Mouse (Mus musculus): ENCODE measurements around the gene Afg1l. TPM values are rescaled to one million over a fixed set of nuclear protein-coding genes. Genes with fewer than 3 reads are reported as not detected.

The Afg1l gene
- polyA plus RNA-seq, 3 experiments from 2014 or later: 3.3 to 5.5 (median 3.4) TPM

DNA sequence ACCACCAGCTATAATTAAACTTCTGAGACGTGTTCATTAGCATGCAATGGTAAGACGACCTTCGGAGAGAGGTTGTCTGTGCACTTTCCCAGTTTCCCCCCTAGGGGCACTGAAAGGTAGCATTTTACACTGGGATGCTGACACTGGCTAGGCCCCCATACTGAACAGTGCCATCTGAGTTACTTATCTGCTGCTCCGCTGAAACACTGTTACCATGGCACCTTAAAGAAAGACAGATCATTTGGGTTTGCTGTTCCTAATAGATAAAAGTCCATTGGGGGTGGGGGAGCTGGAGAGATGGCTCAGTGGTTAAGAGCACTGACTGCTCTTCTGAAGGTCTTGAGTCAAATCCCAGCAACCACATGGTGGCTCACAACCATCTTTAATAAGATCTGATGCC, 181.8 kb downstream of the Afg1l start:
- no peak for ATAC-seq

GRCm38 (mm10) chr10:42295028-42295427, 183.3 kb downstream of the Afg1l start:
- ATAC-seq: peak; percentile 71

DNA sequence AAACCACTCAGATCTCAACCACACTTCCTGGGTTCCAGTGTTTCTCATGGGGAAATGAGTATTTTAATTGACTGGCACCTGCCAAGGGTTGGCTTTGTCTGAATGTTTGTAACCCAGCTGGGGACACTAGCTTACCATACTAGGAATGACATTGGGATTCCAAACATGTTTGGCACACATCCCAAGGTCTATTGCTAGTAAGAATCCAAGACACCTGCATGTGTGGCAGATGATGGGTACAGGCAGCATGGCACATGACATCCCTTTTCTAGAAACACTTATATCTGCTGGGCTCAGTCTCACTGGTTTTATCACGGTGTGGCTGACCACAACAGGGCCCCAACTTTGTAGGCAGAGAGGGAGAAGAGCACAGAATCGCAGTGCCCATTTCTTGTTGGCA, 184.0 kb downstream of the Afg1l start:
- ATAC-seq: no peak

GRCm38 (mm10) chr10:42293877-42294276, 184.5 kb downstream of the Afg1l start:
- ATAC-seq: no peak

- peak; percentile 58 for ATAC-seq
Measured at GRCm38 (mm10) chr10:42291360-42291759, 187.0 kb downstream of the Afg1l start.

DNA sequence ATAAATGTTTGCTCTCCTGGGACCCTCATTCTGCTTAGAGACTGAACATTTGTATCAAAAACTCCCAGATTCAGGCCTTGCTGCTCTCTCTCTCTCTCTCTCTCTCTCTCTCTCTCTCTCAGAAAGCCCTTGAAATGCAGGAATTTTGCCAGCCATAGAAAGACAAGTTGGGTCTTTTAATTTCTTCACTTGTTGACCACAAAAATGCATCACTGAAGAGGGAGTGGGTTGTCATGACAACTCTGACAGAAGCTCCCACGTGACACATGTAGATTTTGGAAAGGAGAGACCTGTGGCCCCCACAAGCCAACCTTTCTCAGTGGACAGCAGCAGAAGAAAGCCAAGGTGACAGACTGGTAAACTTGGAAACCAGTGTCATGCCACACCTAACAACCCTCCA, 190.7 kb downstream of the Afg1l start:
- no peak for ATAC-seq

- no peak for ATAC-seq
Measured at GRCm38 (mm10) chr10:42278307-42278850, 200.0 kb downstream of the Afg1l start.

GRCm38 (mm10) chr10:42277476-42278306, 200.7 kb downstream of the Afg1l start:
- ATAC-seq: peak; percentile 82

GRCm38 (mm10) chr10:42276507-42277345, 201.6 kb downstream of the Afg1l start, which contains the start of gene Foxo3:
Gene Foxo3, minus strand, starts transcription at chr10:42276755.
- peak; percentile 39 for ATAC-seq

DNA sequence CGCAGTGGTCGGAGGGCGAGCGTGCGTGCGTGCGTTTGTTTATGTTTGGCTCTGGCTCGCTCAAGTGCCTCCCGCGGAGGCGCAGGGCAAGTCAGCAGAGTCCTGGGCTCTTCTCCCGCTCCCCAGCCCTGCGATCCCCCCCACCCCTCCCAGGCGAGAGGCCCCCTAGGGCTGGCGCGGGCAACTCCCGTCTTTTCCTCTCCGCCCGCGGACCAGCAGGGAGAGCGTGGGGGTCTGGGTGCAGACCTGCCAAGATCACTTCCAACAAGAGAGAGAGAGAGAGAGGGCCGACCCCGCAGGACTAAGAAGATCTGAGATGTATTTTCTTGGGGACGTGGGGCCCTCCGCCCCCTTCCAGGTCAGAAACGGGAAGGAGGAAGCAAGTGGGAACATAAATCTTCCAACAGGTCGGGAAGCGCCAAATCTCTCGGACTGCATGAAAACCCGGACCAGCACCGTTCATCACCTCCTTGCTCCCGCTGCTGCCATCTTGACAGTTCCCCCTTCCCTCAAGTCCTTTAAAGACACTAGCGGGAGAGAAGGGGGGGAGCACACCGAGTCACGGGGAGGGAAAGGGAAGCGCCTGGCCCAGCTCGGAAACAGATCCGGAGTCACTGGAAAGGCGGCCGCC, 202.4 kb downstream of the Afg1l start:
- peak; percentile 1 for ATAC-seq

DNA sequence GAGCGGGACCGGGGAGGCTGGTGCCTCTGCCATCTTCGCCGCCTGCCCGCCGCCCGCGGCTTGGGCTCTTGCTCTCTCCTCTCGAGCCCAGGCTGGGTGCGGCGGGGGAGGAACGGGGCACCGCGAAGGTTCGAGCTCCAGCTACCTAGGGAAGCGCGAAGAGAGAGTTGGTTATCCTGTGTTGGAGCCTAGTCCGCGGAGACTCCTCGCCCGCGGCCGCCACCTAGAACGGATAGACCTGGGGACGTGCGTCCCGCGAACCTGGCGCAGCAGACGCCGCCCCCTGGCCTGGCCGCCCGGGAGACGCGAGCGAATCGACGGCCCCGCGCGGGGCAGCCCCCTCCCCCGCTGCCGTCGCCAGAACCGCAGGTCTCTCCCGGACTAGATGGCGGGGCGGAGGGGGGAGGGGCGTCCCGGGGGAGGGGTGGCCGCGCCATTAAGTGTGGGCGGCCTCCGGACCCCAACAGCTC, 202.9 kb downstream of the Afg1l start:
- ATAC-seq: no peak

DNA sequence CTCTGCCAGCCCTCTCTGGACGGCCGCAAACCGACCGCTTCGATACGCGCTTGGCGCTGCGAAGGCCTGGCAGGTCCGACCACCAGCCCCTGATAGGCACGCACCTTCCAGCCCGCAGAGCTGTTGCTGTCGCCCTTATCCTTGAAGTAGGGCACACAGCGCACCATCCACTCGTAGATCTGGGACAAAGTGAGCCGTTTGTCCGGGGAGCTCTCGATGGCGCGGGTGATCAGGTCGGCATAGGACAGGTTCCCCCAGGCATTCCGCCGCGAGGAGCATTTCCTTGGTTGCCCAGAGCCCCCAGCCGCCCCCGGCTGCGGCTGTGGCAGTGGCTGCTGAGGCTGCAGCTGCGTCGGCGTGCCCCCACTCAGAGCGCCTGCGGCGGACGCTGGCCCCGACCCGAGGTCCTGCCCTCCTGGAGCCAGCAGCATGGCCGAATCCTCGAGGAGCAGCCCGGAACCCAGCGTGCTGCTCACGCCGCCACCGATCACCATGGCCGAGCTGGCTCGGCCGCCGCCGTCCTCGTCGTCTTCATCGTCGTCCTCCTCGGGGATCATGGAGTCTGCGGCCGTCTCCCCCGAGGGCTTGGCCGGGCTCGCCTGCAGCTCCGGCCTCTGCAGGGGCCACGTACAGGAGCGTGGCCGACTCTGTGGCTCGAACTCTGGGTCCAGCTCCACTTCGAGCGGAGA, 203.5 kb downstream of the Afg1l start:
- no peak for ATAC-seq

DNA sequence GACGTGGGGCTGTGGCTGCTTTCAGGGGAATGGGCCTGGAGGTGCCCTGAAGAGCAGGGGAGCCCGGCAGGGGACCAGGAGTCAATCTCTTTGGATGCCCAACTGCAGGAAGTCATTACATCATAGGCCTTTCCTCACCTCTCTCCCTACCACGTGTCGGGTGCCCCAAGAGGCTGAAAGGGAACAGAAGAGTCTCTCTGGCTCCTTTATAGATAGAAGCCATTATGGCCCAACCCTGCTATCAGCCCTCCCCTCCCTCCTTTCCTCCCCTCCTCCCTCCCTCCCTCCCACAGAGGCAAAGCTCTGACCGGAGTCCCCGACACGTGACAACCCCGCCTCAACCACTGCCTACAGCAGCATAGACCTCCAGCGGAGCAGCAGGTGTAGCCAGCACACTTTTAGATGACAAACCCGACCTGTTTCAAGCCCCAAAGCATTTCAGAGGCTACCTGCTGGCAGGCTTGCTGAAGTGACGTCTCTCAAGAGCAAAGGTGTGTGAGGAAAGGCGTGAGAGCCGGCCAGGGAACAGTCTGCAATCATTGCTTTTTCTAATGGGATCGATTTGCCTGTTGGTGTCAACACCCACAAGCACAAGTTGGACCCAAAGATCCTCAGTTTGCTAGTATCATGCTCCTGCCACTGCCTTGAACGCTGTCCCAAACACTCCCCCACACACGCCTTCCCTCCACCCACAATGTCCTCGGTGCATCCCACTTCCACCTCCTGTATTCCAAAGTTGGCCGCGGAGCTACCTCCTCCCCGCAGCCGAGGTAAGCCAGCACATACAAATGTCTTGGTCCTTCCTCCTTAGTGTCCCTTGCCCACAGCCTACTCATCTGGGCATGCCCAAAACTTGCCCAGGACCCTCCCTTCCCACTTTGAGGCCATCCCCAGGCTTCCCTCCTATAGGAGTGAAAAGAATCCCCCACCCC, 204.3 kb downstream of the Afg1l start:
- no peak for ATAC-seq

GRCm38 (mm10) chr10:42273403-42273759, 205.0 kb downstream of the Afg1l start:
- ATAC-seq: no peak

- no peak for ATAC-seq
Measured at GRCm38 (mm10) chr10:42271454-42272230, 206.7 kb downstream of the Afg1l start.

GRCm38 (mm10) chr10:42270277-42271083, 207.9 kb downstream of the Afg1l start:
- no peak for ATAC-seq

DNA sequence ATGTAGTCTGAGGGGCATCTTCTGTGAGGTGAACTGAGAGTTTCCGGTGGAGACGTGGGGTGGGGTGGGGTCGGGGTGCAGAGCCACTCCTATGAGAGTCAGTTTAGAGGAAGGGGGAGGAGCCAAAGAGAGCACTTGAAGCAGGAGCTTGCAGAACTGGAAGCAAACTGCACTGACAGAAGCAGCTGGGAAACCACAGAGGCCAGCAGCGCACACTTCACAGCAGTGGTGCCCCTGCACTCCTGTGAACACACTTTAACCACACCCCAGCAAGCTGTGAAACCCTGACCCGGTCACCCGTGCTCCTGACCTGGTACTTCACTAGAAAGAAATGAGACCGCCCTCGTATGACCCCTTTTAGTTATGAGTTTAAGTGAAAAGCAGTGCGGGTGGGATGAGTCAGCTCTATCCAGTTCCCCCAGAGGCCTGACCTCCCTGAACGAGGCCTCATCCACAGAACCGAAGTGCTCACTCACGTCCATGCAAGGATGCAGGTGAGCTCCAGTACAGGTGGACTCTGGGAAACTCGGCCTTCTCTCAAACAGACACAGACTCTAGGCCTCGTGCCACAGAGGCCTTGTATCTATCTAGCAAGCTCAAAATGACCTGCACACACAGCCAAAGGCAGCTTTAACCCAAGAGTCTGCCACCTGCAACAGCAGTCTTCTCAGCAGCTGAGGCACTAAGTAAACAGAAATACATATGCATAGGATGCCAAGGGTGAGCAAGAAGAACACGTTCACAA, 208.9 kb downstream of the Afg1l start:
- peak; percentile 84 for ATAC-seq

- no peak for ATAC-seq
Measured at GRCm38 (mm10) chr10:42267811-42268545, 210.4 kb downstream of the Afg1l start.
